Mouse (Mus musculus): ENCODE results near the gene Marf1. TPM values are rescaled to one million over a fixed set of nuclear protein-coding genes. Genes with fewer than 3 reads are reported as not detected.

The Marf1 gene
- 37.4 TPM for polyA plus RNA-seq (2014; fragmentation: Illumina TruSeq; extraction: RNeasy Lipid Tissue Mini Kit (QIAGEN cat#74804); ENCODE audit: low replicate concordance)

DNA sequence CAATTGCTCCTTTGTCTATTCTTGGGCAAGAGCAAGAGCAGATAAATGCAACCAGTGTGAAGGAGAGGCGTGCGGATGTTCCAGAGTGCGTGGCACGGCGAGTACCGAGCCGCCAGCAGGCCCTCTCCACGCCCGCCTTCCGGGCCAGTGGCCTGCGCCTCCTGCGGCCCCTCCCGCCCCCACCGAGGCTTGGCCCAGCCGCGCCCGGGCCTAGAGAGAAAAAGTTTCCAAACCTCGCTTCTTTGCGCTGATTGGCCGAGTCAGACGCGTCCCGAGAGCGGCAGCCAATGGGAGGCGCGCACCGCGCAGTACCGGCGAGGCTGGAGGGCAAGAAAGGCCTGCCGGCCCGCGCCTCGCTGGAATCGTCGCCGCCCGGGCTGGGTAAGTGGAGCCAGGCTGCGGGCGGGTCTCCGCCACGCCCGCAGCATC lies at the start of gene Marf1, which contains the start of gene Nde1:
Gene Marf1, minus strand, starts transcription at position 364 of the 429 bp plus-strand sequence.
Gene Nde1, plus strand, starts transcription at position 288 of the 429 bp plus-strand sequence.

Other genes starting within 250 kb of the Marf1 start
- gene 2900011O08Rik, start 176.7 kb downstream of the Marf1 start, polyA plus RNA-seq (2014; fragmentation: Illumina TruSeq; extraction: RNeasy Lipid Tissue Mini Kit (QIAGEN cat#74804); ENCODE audit: low replicate concordance): not detected
- gene Ifitm7, start 176.5 kb downstream of the Marf1 start, polyA plus RNA-seq (2014; fragmentation: Illumina TruSeq; extraction: RNeasy Lipid Tissue Mini Kit (QIAGEN cat#74804); ENCODE audit: low replicate concordance): not detected
- 6.7 TPM for gene Nde1, start 76 bp downstream of the Marf1 start, polyA plus RNA-seq (2014; fragmentation: Illumina TruSeq; extraction: RNeasy Lipid Tissue Mini Kit (QIAGEN cat#74804); ENCODE audit: low replicate concordance)
- 21.6 TPM for gene Myh11, start 128.0 kb upstream of the Marf1 start, polyA plus RNA-seq (2014; fragmentation: Illumina TruSeq; extraction: RNeasy Lipid Tissue Mini Kit (QIAGEN cat#74804); ENCODE audit: low replicate concordance)
- 59.8 TPM for gene Fopnl, start 154.1 kb upstream of the Marf1 start, polyA plus RNA-seq (2014; fragmentation: Illumina TruSeq; extraction: RNeasy Lipid Tissue Mini Kit (QIAGEN cat#74804); ENCODE audit: low replicate concordance)
- gene Abcc1, start 198.2 kb upstream of the Marf1 start, polyA plus RNA-seq (2014; fragmentation: Illumina TruSeq; extraction: RNeasy Lipid Tissue Mini Kit (QIAGEN cat#74804); ENCODE audit: low replicate concordance): 1.7 TPM

Data from small intestine, adult 10 weeks (tissue).